Mouse (Mus musculus) liver, postnatal 0 days (tissue): ENCODE measurements around the gene Sulf2. TPM values are rescaled to one million over a fixed set of nuclear protein-coding genes. Genes with fewer than 3 reads are reported as not detected.

Source experiments
- ATAC-seq: fragments of 200-750 bp; cut with Nextera tagmentation; 2 replicates; pipeline ENCODE4 v1.8.0; 2017; ENCODE audit warnings: mild to moderate bottlenecking, moderate library complexity
- DNase-seq: peaks from one replicate; pipeline ENCODE4 v3.0.0-alpha.2; 2016
- H3K27ac ChIP-seq: fragments of 300-500 bp; sonication (generic); 2 replicates; pipeline ENCODE4 v1.5.1; 2014; ENCODE audit warnings: antibody characterized with exemption, moderate library complexity, mild to moderate bottlenecking, low read depth
- H3K27me3 ChIP-seq: fragments of 300-500 bp; sonication (generic); 2 replicates; pipeline ENCODE4 v1.6.1; 2014; ENCODE audit warnings: low read length, control low read depth, mixed read lengths; ENCODE audit not compliant: insufficient read depth
- H3K36me3 ChIP-seq: fragments of 300-500 bp; sonication (generic); replicated peaks from 2 replicates; pipeline ENCODE4 v1.6.1; 2014; ENCODE audit warnings: mild to moderate bottlenecking, control low read depth, low read length, moderate library complexity, mixed read lengths; ENCODE audit not compliant: insufficient read depth
- H3K4me1 ChIP-seq: fragments of 300-500 bp; sonication (generic); 2 replicates; pipeline ENCODE4 v1.6.1; 2014; ENCODE audit warnings: antibody characterized with exemption, mild to moderate bottlenecking, control low read depth; ENCODE audit not compliant: insufficient read depth
- H3K4me2 ChIP-seq: fragments of 300-500 bp; sonication (generic); 2 replicates; pipeline ENCODE4 v1.6.1; 2014; ENCODE audit warnings: low read depth, mild to moderate bottlenecking, low read length, moderate library complexity, mixed read lengths
- H3K4me3 ChIP-seq: fragments of 300-500 bp; sonication (generic); 2 replicates; pipeline ENCODE4 v1.5.1; 2014; ENCODE audit warnings: low read depth, low read length
- H3K9ac ChIP-seq: fragments of 300-500 bp; sonication (generic); replicated peaks from 2 replicates; pipeline ENCODE4 v1.6.1; 2014; ENCODE audit warnings: mild to moderate bottlenecking, moderate library complexity
- H3K9me3 ChIP-seq: fragments of 300-500 bp; sonication (generic); 2 replicates; pipeline ENCODE4 v1.6.1; 2016; ENCODE audit warnings: mild to moderate bottlenecking, control low read depth, low read length, mixed read lengths
- CTCF ChIP-seq: sonication (generic); IDR thresholded peaks from 2 replicates; pipeline ENCODE4 v1.5.1; 2016; ENCODE audit warnings: antibody characterized with exemption, low read depth
- EP300 ChIP-seq: IDR thresholded peaks from 2 replicates; pipeline ENCODE4 v1.6.1; 2016; ENCODE audit warnings: antibody characterized with exemption, low read depth, mild to moderate bottlenecking
- WGBS: fragments of 180-500 bp; shearing (Covaris S2); extraction: QIAGEN DNeasy Blood & Tissue Kit; methylation state at CpG from one replicate; pipeline ENCODE4 v1.1.7; 2014; ENCODE audit not compliant: insufficient replicate concordance; 5-methylcytosine and 5-hydroxymethylcytosine counted together
- polyA plus RNA-seq: library from polyadenylated mRNA; unstranded; fragments of >200 nt; fragmentation: Nextera tagmentation; extraction: Ambion mirVana; gene quantifications from 2 replicates; pipeline ENCODE4 v1.2.1, GENCODE M21; 2015

The Sulf2 gene
- polyA plus RNA-seq, 1 experiment from 2014 or later, result 1.8 TPM

- H3K27me3 ChIP-seq, result no peaks in the 10 kb centered on the region
- H3K9ac ChIP-seq, result no peak overlapping the region
- H3K4me3 ChIP-seq, result no peak overlapping the region
- no peaks in the 10 kb centered on the region for H3K9me3 ChIP-seq
- TF ChIP-seq CTCF, result no peak
- TF ChIP-seq EP300, result no peak
- H3K27ac ChIP-seq, result no peak overlapping the region
- H3K36me3 ChIP-seq, result peaks cover 42% of the 10 kb centered on the region
- no peak for DNase-seq
- H3K4me2 ChIP-seq, result no peak overlapping the region
- no peak for ATAC-seq
- H3K4me1 ChIP-seq, result no peaks in the 10 kb centered on the region
- 88% methylated on average over 5 of the region's 5 CpGs for WGBS
Observed at GRCm38 (mm10) chr2:166071481-166071880, 84.0 kb downstream of the Sulf2 start.

- DNase-seq, result no peak
- ATAC-seq, result no peak
- Histone ChIP-seq H3K4me1 (no peaks in the 10 kb centered on the region), H3K4me2 (no peak overlapping the region), H3K4me3 (no peak overlapping the region), H3K9ac (no peak overlapping the region), H3K27me3 (no peaks in the 10 kb centered on the region), H3K27ac (no peak overlapping the region), H3K9me3 (no peaks in the 10 kb centered on the region), H3K36me3 (peaks cover 53% of the 10 kb centered on the region)
- WGBS, result 86% methylated on average over 7 of the region's 7 CpGs
- TF ChIP-seq EP300 (no peak), CTCF (no peak)
Observed at GRCm38 (mm10) chr2:166069738-166070137, 85.7 kb downstream of the Sulf2 start.

DNA sequence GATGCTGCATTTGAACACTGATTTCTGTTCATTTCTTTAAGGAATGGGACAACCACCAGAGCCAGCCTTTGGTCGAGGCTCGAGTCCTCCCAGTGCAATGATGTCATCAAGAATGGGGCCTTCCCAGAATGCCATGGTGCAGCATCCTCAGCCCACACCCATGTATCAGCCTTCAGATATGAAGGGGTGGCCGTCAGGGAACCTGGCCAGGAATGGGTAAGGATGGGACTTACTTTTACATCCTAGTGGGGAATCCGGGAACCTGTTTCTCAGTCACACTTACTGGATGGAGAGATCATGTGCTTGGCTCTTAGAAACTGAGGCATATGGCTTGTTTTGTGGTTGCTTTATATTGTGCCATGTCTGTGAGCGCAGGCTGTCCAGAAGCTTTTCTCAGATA, 86.3 kb downstream of the Sulf2 start:
- no peak for DNase-seq
- Histone ChIP-seq H3K36me3 (peaks cover 53% of the 10 kb centered on the region), H3K9ac (no peak overlapping the region), H3K27me3 (no peaks in the 10 kb centered on the region), H3K27ac (no peak overlapping the region), H3K4me1 (no peaks in the 10 kb centered on the region), H3K4me2 (no peak overlapping the region), H3K4me3 (no peak overlapping the region), H3K9me3 (no peaks in the 10 kb centered on the region)
- ATAC-seq, result no peak
- TF ChIP-seq EP300, result no peak
- no peak for TF ChIP-seq CTCF
- WGBS, result 77% methylated on average over 5 of the region's 5 CpGs

DNA sequence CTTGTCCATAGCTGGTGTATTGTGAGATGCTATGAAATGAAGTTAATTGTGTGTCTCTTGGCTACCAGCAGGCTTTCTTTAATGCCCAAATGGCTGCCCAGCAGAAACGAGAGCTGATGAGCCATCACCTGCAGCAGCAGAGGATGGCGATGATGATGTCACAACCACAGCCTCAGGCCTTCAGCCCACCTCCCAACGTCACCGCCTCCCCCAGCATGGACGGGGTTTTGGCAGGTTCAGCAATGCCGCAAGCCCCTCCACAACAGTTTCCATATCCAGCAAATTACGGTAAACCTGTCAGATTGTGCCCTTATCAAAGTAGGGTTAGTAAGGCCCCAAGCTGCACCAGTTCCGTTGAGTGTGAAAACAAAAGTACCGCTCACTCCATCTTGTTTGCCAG, 87.2 kb downstream of the Sulf2 start:
- ATAC-seq (no peak), DNase-seq (no peak)
- Histone ChIP-seq H3K27me3 (no peaks in the 10 kb centered on the region), H3K9ac (no peak overlapping the region), H3K27ac (no peak overlapping the region), H3K9me3 (no peaks in the 10 kb centered on the region), H3K4me3 (no peak overlapping the region), H3K4me2 (no peak overlapping the region), H3K4me1 (no peaks in the 10 kb centered on the region), H3K36me3 (peaks cover 56% of the 10 kb centered on the region)
- 83% methylated on average over 9 of the region's 9 CpGs for WGBS
- TF ChIP-seq EP300 (no peak), CTCF (no peak)

GRCm38 (mm10) chr2:166066434-166066833, 89.0 kb downstream of the Sulf2 start:
- Histone ChIP-seq H3K27me3 (no peaks in the 10 kb centered on the region), H3K9ac (no peak overlapping the region), H3K27ac (no peak overlapping the region), H3K9me3 (no peaks in the 10 kb centered on the region), H3K4me1 (no peaks in the 10 kb centered on the region), H3K4me3 (no peak overlapping the region), H3K36me3 (peaks cover 64% of the 10 kb centered on the region), H3K4me2 (no peak overlapping the region)
- ATAC-seq (no peak), DNase-seq (no peak)
- TF ChIP-seq CTCF, result no peak
- no peak for TF ChIP-seq EP300
- WGBS, result 70% methylated on average over 4 of the region's 4 CpGs

DNA sequence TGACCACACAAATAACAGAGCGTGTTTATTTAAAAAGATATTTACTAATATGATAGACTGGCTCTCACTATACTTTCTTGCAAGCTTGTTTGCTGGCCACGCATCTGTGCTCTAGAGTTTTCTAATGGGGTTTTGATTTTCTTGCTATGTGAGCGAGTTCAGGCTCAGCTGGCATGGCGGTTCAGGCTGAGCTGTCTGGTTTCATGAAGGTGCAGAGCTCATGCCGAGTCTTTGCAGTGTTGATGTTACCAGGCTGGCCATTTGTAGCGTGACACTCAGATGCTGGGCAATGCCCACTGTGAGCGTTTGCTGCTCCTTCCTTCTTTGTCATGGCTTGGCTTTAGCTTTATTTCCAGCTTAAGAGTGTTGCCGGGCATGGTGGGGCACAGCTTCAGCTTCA, 93.0 kb downstream of the Sulf2 start:
- WGBS, result 84% methylated on average over 8 of the region's 8 CpGs
- no peak overlapping the region for H3K4me3 ChIP-seq
- no peak for TF ChIP-seq EP300
- no peak for ATAC-seq
- no peak for DNase-seq
- H3K27me3 ChIP-seq, result no peaks in the 10 kb centered on the region
- no peak overlapping the region for H3K4me2 ChIP-seq
- no peak overlapping the region for H3K27ac ChIP-seq
- H3K4me1 ChIP-seq, result no peaks in the 10 kb centered on the region
- H3K36me3 ChIP-seq, result peaks cover 64% of the 10 kb centered on the region
- no peaks in the 10 kb centered on the region for H3K9me3 ChIP-seq
- H3K9ac ChIP-seq, result no peak overlapping the region

- peaks cover 62% of the 10 kb centered on the region for H3K36me3 ChIP-seq
Observed at GRCm38 (mm10) chr2:166062008-166062407, 93.5 kb downstream of the Sulf2 start.

More at GRCm38 (mm10) chr2:166062008-166062407, 93.5 kb downstream of the Sulf2 start:
- TF ChIP-seq EP300 (no peak), CTCF (no peak)
- Histone ChIP-seq H3K27ac (no peak overlapping the region), H3K4me2 (no peak overlapping the region), H3K4me1 (no peaks in the 10 kb centered on the region), H3K27me3 (no peaks in the 10 kb centered on the region), H3K9ac (no peak overlapping the region), H3K4me3 (no peak overlapping the region), H3K9me3 (no peaks in the 10 kb centered on the region)
- WGBS, result 74% methylated on average over 1 of the region's 1 CpGs
- DNase-seq (no peak), ATAC-seq (no peak)
